13 mouse cellular contexts compared by ENCODE assay signal in genomic region chr6:136858420-136858819, GRCm38 (mm10). TPM values are rescaled to one million over a fixed set of nuclear protein-coding genes. Genes with fewer than 3 reads are reported as not detected.
DNase-seq lines count a peak whose midpoint lies in the region; ATAC-seq and TF ChIP-seq lines count a peak whose summit lies in the region.
"Had no signal": no experiment of that assay in that cellular context is flagged by ENCODE, and none has a peak within 500 bp of the region (broad histone marks: within the 10 kb centered on the region; RNA-seq: fewer than 3 reads in every experiment).

No protein-coding gene starts in this region.

- no peak overlapping the region for H3K4me2 ChIP-seq in intestine, embryonic 14.5 days (ENCODE audit: low read length)
- H3K4me2 ChIP-seq in intestine, embryonic 15.5 days (replicated peaks) = no peak overlapping the region
- no peak overlapping the region for H3K4me2 ChIP-seq in heart, postnatal 0 days (ENCODE audit: low read depth, low read length)
- H3K4me2 ChIP-seq in stomach, embryonic 16.5 days (ENCODE audit: low read depth, low read length) = 0 out of 2 replicates have a peak overlapping the region, but pooled peaks have one; percentile 42
- H3K4me2 ChIP-seq: neural tube, embryonic 15.5 days had no signal

- no peak; the same call in 1 of the 2 replicates for TF ChIP-seq EP300 in heart, postnatal 0 days (IDR thresholded peaks at IDR 0.05; ENCODE audit: low read depth)

- no peak overlapping the region for H3K4me3 ChIP-seq in intestine, embryonic 14.5 days (ENCODE audit: low read depth, low read length)
- no peak overlapping the region for H3K4me3 ChIP-seq in intestine, embryonic 15.5 days (replicated peaks)
- H3K4me3 ChIP-seq in megakaryocyte, embryonic 14.5 days (replicated peaks) = peak overlapping the region; percentile 91
- H3K4me3 ChIP-seq in heart, postnatal 0 days (ENCODE audit: low read depth, low read length) = no peak overlapping the region
- H3K4me3 ChIP-seq in stomach, embryonic 16.5 days (replicated peaks; ENCODE audit: low read length) = no peak overlapping the region
- H3K4me3 ChIP-seq: neural tube, embryonic 15.5 days had no signal

- H3K27me3 ChIP-seq in intestine, embryonic 14.5 days (replicated peaks; ENCODE audit: control insufficient read depth, insufficient read depth, low read length) = no peaks in the 10 kb centered on the region
- H3K27me3 ChIP-seq in intestine, embryonic 15.5 days (replicated peaks) = no peaks in the 10 kb centered on the region
- peaks cover 6% of the 10 kb centered on the region for H3K27me3 ChIP-seq in megakaryocyte, embryonic 14.5 days (replicated peaks)
- H3K27me3 ChIP-seq in heart, postnatal 0 days (ENCODE audit: control insufficient read depth, insufficient read depth, low read length) = no peaks in the 10 kb centered on the region
- no peaks in the 10 kb centered on the region for H3K27me3 ChIP-seq in stomach, embryonic 16.5 days (ENCODE audit: control insufficient read depth, insufficient read depth, low read length)

- no peaks in the 10 kb centered on the region for H3K36me3 ChIP-seq in intestine, embryonic 14.5 days (ENCODE audit: control insufficient read depth, insufficient read depth, low read length)
- no peaks in the 10 kb centered on the region for H3K36me3 ChIP-seq in intestine, embryonic 15.5 days
- no peaks in the 10 kb centered on the region for H3K36me3 ChIP-seq in megakaryocyte, embryonic 14.5 days (replicated peaks; ENCODE audit: low read length)
- no peaks in the 10 kb centered on the region for H3K36me3 ChIP-seq in heart, postnatal 0 days (replicated peaks; ENCODE audit: control insufficient read depth, insufficient read depth, low read length)
- H3K36me3 ChIP-seq in stomach, embryonic 16.5 days (ENCODE audit: control insufficient read depth, insufficient read depth, low read length) = no peaks in the 10 kb centered on the region
- H3K36me3 ChIP-seq: neural tube, embryonic 15.5 days had no signal

- H3K4me1 ChIP-seq in intestine, embryonic 14.5 days (replicated peaks; ENCODE audit: control insufficient read depth, insufficient read depth, low read length) = peaks cover 27% of the 10 kb centered on the region
- H3K4me1 ChIP-seq in intestine, embryonic 15.5 days (replicated peaks) = peaks cover 14% of the 10 kb centered on the region
- H3K4me1 ChIP-seq in megakaryocyte, embryonic 14.5 days = peaks cover 48% of the 10 kb centered on the region
- H3K4me1 ChIP-seq in heart, postnatal 0 days (ENCODE audit: control insufficient read depth, insufficient read depth) = peaks cover 18% of the 10 kb centered on the region; the same call in 1 of the 2 replicates
- H3K4me1 ChIP-seq in stomach, embryonic 16.5 days (ENCODE audit: control insufficient read depth, insufficient read depth, low read length) = peaks cover 24% of the 10 kb centered on the region

- no peak for ATAC-seq in intestine, embryonic 14.5 days (replicated peaks; ENCODE audit: low FRiP score, low TSS enrichment, low read depth)
- no peak for ATAC-seq in intestine, embryonic 15.5 days
- no peak for ATAC-seq in megakaryocyte, adult 5-6 weeks (ENCODE audit: poor library complexity, severe bottlenecking)
- ATAC-seq in heart, postnatal 0 days (ENCODE audit: insufficient read depth, low read depth) = no peak
- ATAC-seq in stomach, embryonic 16.5 days (ENCODE audit: insufficient read depth, low FRiP score) = no peak
- ATAC-seq: inflammation-experienced regulatory T-cells, adult 6 months had no signal

- WGBS in intestine, embryonic 14.5 days = 37% methylated on average over 8 of the region's 8 CpGs
- WGBS in intestine, embryonic 15.5 days = 34% methylated on average over 8 of the region's 8 CpGs
- 43% methylated on average over 8 of the region's 8 CpGs for WGBS in heart, postnatal 0 days
- WGBS in stomach, embryonic 16.5 days = 44% methylated on average over 8 of the region's 8 CpGs

- no peak overlapping the region for H3K9ac ChIP-seq in intestine, embryonic 14.5 days (ENCODE audit: low read length)
- no peak overlapping the region for H3K9ac ChIP-seq in intestine, embryonic 15.5 days
- H3K9ac ChIP-seq in heart, postnatal 0 days (replicated peaks; ENCODE audit: low read depth, low read length) = no peak overlapping the region
- H3K9ac ChIP-seq in stomach, embryonic 16.5 days (ENCODE audit: low read length) = 0 out of 2 replicates have a peak overlapping the region, but pooled peaks have one; percentile 25
- H3K9ac ChIP-seq: neural tube, embryonic 15.5 days had no signal

- H3K27ac ChIP-seq in intestine, embryonic 14.5 days (ENCODE audit: low read depth) = peak overlapping the region; percentile 88
- no peak overlapping the region for H3K27ac ChIP-seq in intestine, embryonic 15.5 days
- H3K27ac ChIP-seq in heart, postnatal 0 days (ENCODE audit: low read depth) = peak overlapping the region; percentile 90
- H3K27ac ChIP-seq in stomach, embryonic 16.5 days (ENCODE audit: low read length) = peak overlapping the region; percentile 82

- no peaks in the 10 kb centered on the region for H3K9me3 ChIP-seq in intestine, embryonic 14.5 days (ENCODE audit: control insufficient read depth, low read length)
- no peaks in the 10 kb centered on the region for H3K9me3 ChIP-seq in intestine, embryonic 15.5 days
- no peaks in the 10 kb centered on the region for H3K9me3 ChIP-seq in megakaryocyte, embryonic 14.5 days
- H3K9me3 ChIP-seq in heart, postnatal 0 days (replicated peaks; ENCODE audit: control insufficient read depth, low read length) = no peaks in the 10 kb centered on the region
- H3K9me3 ChIP-seq in stomach, embryonic 16.5 days (replicated peaks; ENCODE audit: control insufficient read depth, low read length) = no peaks in the 10 kb centered on the region
- H3K9me3 ChIP-seq: neural tube, embryonic 15.5 days had no signal

- no peak for TF ChIP-seq CTCF in heart, postnatal 0 days (IDR thresholded peaks at IDR 0.05; ENCODE audit: low read depth)

- DNase-seq in intestine, embryonic 14.5 days (ENCODE audit: low spot score) = no peak
- DNase-seq in heart, postnatal 0 days (ENCODE audit: low spot score) = peak; percentile 50
- DNase-seq in layer of hippocampus, adult 18-20 months (ENCODE audit: low spot score in 2 of 2) = no peak
- DNase-seq in right cerebral cortex, postnatal 14 days = no peak
- DNase-seq: right cerebral cortex, adult 18-20 months had no signal

RNA-seq across cellular contexts. Expression of gene Art4, which starts 0.9 kb away (rescaled TPM):
- 2.0 and 3.5 TPM in 2 replicates for polyA plus RNA-seq in intestine, embryonic 14.5 days (2014; fragmentation: Nextera tagmentation; extraction: Ambion mirVana)
- 4.2 and 4.8 TPM in 2 replicates for polyA plus RNA-seq in intestine, embryonic 15.5 days (2015; fragmentation: Nextera tagmentation; extraction: Ambion mirVana)
- 0.32 TPM in 1 of 2 replicates, not detected in the other for polyA plus RNA-seq in megakaryocyte, embryonic 14.5 days (2012; ENCODE audit: insufficient read depth, low replicate concordance)
- 0.31 TPM in 1 of 2 replicates, not detected in the other for total RNA-seq in megakaryocyte, adult 5-6 weeks (2015)
- total RNA-seq in megakaryocyte, adult 5-6 weeks (2017) = 0.18 and 0.94 TPM in 2 replicates
- total RNA-seq in heart, postnatal 0 days (2014; rRNA removed; ENCODE audit: low replicate concordance) = 19.3 and 28.8 TPM in 2 replicates
- polyA plus RNA-seq in heart, postnatal 0 days (2015; fragmentation: Nextera tagmentation; extraction: Ambion mirVana) = 8.7 and 11.4 TPM in 2 replicates
- polyA plus RNA-seq in stomach, embryonic 16.5 days (2015; fragmentation: Nextera tagmentation; extraction: Ambion mirVana) = 6.9 and 7.9 TPM in 2 replicates
- not detected for total RNA-seq in layer of hippocampus, adult 18-20 months (2021)
- total RNA-seq: left cerebral cortex, adult 8-10 months had no signal

RNA-seq across cellular contexts. Expression of gene Mgp, which starts 17.2 kb away (rescaled TPM):
- 101 and 117 TPM in 2 replicates for polyA plus RNA-seq in intestine, embryonic 14.5 days (2014; fragmentation: Nextera tagmentation; extraction: Ambion mirVana)
- polyA plus RNA-seq in intestine, embryonic 15.5 days (2015; fragmentation: Nextera tagmentation; extraction: Ambion mirVana) = 121 and 122 TPM in 2 replicates
- polyA plus RNA-seq in megakaryocyte, embryonic 14.5 days (2012; ENCODE audit: insufficient read depth, low replicate concordance) = not detected in 2 replicates
- total RNA-seq in megakaryocyte, adult 5-6 weeks (2015) = 0.42 and 1.5 TPM in 2 replicates
- total RNA-seq in megakaryocyte, adult 5-6 weeks (2017) = not detected in 2 replicates
- total RNA-seq in heart, postnatal 0 days (2014; rRNA removed; ENCODE audit: low replicate concordance) = 344 and 362 TPM in 2 replicates
- polyA plus RNA-seq in heart, postnatal 0 days (2015; fragmentation: Nextera tagmentation; extraction: Ambion mirVana) = 403 and 465 TPM in 2 replicates
- 224 and 245 TPM in 2 replicates for polyA plus RNA-seq in stomach, embryonic 16.5 days (2015; fragmentation: Nextera tagmentation; extraction: Ambion mirVana)
- total RNA-seq in layer of hippocampus, adult 18-20 months (2021) = 10 to 100 TPM; 24.7 to 29.4 TPM
- polyA plus RNA-seq: inflammation-experienced regulatory T-cells, adult 6 months had no signal

RNA-seq across cellular contexts. Expression of gene Smco3, which starts 23.2 kb away (rescaled TPM):
- 3.7 and 4.0 TPM in 2 replicates for polyA plus RNA-seq in intestine, embryonic 14.5 days (2014; fragmentation: Nextera tagmentation; extraction: Ambion mirVana)
- 2.3 and 3.4 TPM in 2 replicates for polyA plus RNA-seq in intestine, embryonic 15.5 days (2015; fragmentation: Nextera tagmentation; extraction: Ambion mirVana)
- polyA plus RNA-seq in megakaryocyte, embryonic 14.5 days (2012; ENCODE audit: insufficient read depth, low replicate concordance) = not detected in 2 replicates
- 0.21 and 0.51 TPM in 2 replicates for total RNA-seq in megakaryocyte, adult 5-6 weeks (2015)
- total RNA-seq in megakaryocyte, adult 5-6 weeks (2017) = 0.26 and 0.49 TPM in 2 replicates
- total RNA-seq in heart, postnatal 0 days (2014; rRNA removed; ENCODE audit: low replicate concordance) = not detected in 2 replicates
- polyA plus RNA-seq in heart, postnatal 0 days (2015; fragmentation: Nextera tagmentation; extraction: Ambion mirVana) = not detected in 2 replicates
- polyA plus RNA-seq in stomach, embryonic 16.5 days (2015; fragmentation: Nextera tagmentation; extraction: Ambion mirVana) = 1.2 and 2.2 TPM in 2 replicates
- 10 to 100 TPM; 10.4 to 14.0 TPM for total RNA-seq in layer of hippocampus, adult 18-20 months (2021)
- total RNA-seq: heart, adult 18-20 months had no signal

RNA-seq across cellular contexts. Expression of gene Wbp11, which starts 30.4 kb away (rescaled TPM):
- 113 TPM in 2 replicates for polyA plus RNA-seq in intestine, embryonic 14.5 days (2014; fragmentation: Nextera tagmentation; extraction: Ambion mirVana)
- 85.1 and 92.7 TPM in 2 replicates for polyA plus RNA-seq in intestine, embryonic 15.5 days (2015; fragmentation: Nextera tagmentation; extraction: Ambion mirVana)
- 145 and 321 TPM in 2 replicates for polyA plus RNA-seq in megakaryocyte, embryonic 14.5 days (2012; ENCODE audit: insufficient read depth, low replicate concordance)
- total RNA-seq in megakaryocyte, adult 5-6 weeks (2015) = 70.9 and 71.0 TPM in 2 replicates
- 35.1 and 42.6 TPM in 2 replicates for total RNA-seq in megakaryocyte, adult 5-6 weeks (2017)
- total RNA-seq in heart, postnatal 0 days (2014; rRNA removed; ENCODE audit: low replicate concordance) = 28.2 and 37.7 TPM in 2 replicates
- polyA plus RNA-seq in heart, postnatal 0 days (2015; fragmentation: Nextera tagmentation; extraction: Ambion mirVana) = 51.1 and 52.7 TPM in 2 replicates
- polyA plus RNA-seq in stomach, embryonic 16.5 days (2015; fragmentation: Nextera tagmentation; extraction: Ambion mirVana) = 85.0 and 90.8 TPM in 2 replicates
- 100 to 1,000 TPM; 136 to 141 TPM for total RNA-seq in layer of hippocampus, adult 18-20 months (2021)

RNA-seq across cellular contexts. Expression of gene BC049715, which starts 31.0 kb away (rescaled TPM):
- 1.1 and 1.7 TPM in 2 replicates for polyA plus RNA-seq in intestine, embryonic 14.5 days (2014; fragmentation: Nextera tagmentation; extraction: Ambion mirVana)
- 0.82 and 1.3 TPM in 2 replicates for polyA plus RNA-seq in intestine, embryonic 15.5 days (2015; fragmentation: Nextera tagmentation; extraction: Ambion mirVana)
- 1.5 and 5.6 TPM in 2 replicates for polyA plus RNA-seq in megakaryocyte, embryonic 14.5 days (2012; ENCODE audit: insufficient read depth, low replicate concordance)
- 0.45 and 1.0 TPM in 2 replicates for total RNA-seq in megakaryocyte, adult 5-6 weeks (2015)
- 1.1 and 1.3 TPM in 2 replicates for total RNA-seq in megakaryocyte, adult 5-6 weeks (2017)
- 0.04 and 0.43 TPM in 2 replicates for total RNA-seq in heart, postnatal 0 days (2014; rRNA removed; ENCODE audit: low replicate concordance)
- 1.4 and 2.5 TPM in 2 replicates for polyA plus RNA-seq in heart, postnatal 0 days (2015; fragmentation: Nextera tagmentation; extraction: Ambion mirVana)
- polyA plus RNA-seq in stomach, embryonic 16.5 days (2015; fragmentation: Nextera tagmentation; extraction: Ambion mirVana) = 0.46 and 2.6 TPM in 2 replicates
- 1 to 10 TPM; 2.6 to 3.0 TPM for total RNA-seq in layer of hippocampus, adult 18-20 months (2021)

Comparison
In these comparisons a context has a peak if more than half of its experiments do, and no peak if none do; other contexts are left out.
1. RNA of gene Mgp, which starts 17.2 kb away (polyA plus RNA-seq): 403 to 465 TPM in heart, postnatal 0 days, 224 to 245 TPM in stomach, embryonic 16.5 days, 121 to 122 TPM in intestine, embryonic 15.5 days and 101 to 117 TPM in intestine, embryonic 14.5 days; not detected in megakaryocyte, embryonic 14.5 days; every median in the first group is over 100 times any median in the second.